Mouse (Mus musculus): ENCODE data around the gene Cd164l2. TPM values are rescaled to one million over a fixed set of nuclear protein-coding genes. Genes with fewer than 3 reads are reported as not detected.

The Cd164l2 gene
- total RNA-seq, 1 experiment from 2014 or later = not detected

- ATAC-seq (replicated peaks; ENCODE audit: insufficient number of reproducible peaks, low FRiP score, low TSS enrichment, poor library complexity, severe bottlenecking) = no peak
Observed at GRCm38 (mm10) chr4:133185893-133186292, 26.0 kb upstream of the Cd164l2 start.

- ATAC-seq (replicated peaks; ENCODE audit: insufficient number of reproducible peaks, low FRiP score, low TSS enrichment, poor library complexity, severe bottlenecking) = no peak; the same call in 1 of the 2 replicates
Observed at GRCm38 (mm10) chr4:133186856-133187255, 25.1 kb upstream of the Cd164l2 start.

- no peak for ATAC-seq (replicated peaks; ENCODE audit: insufficient number of reproducible peaks, low FRiP score, low TSS enrichment, poor library complexity, severe bottlenecking)
Observed at GRCm38 (mm10) chr4:133189396-133189795, 22.5 kb upstream of the Cd164l2 start.

- ATAC-seq (replicated peaks; ENCODE audit: insufficient number of reproducible peaks, low FRiP score, low TSS enrichment, poor library complexity, severe bottlenecking) = no peak
Observed at GRCm38 (mm10) chr4:133194482-133194881, 17.4 kb upstream of the Cd164l2 start.

GRCm38 (mm10) chr4:133195014-133195413 lies 16.9 kb upstream of the Cd164l2 start:
- no peak for ATAC-seq (replicated peaks; ENCODE audit: insufficient number of reproducible peaks, low FRiP score, low TSS enrichment, poor library complexity, severe bottlenecking)

- no peak for ATAC-seq (replicated peaks; ENCODE audit: insufficient number of reproducible peaks, low FRiP score, low TSS enrichment, poor library complexity, severe bottlenecking)
Observed at GRCm38 (mm10) chr4:133196136-133196535, 15.8 kb upstream of the Cd164l2 start.

- no peak for ATAC-seq (replicated peaks; ENCODE audit: insufficient number of reproducible peaks, low FRiP score, low TSS enrichment, poor library complexity, severe bottlenecking)
Observed at GRCm38 (mm10) chr4:133196852-133197251, 15.1 kb upstream of the Cd164l2 start.

- ATAC-seq (replicated peaks; ENCODE audit: insufficient number of reproducible peaks, low FRiP score, low TSS enrichment, poor library complexity, severe bottlenecking) = no peak
Observed at GRCm38 (mm10) chr4:133197355-133197754, 14.6 kb upstream of the Cd164l2 start.

- ATAC-seq (replicated peaks; ENCODE audit: insufficient number of reproducible peaks, low FRiP score, low TSS enrichment, poor library complexity, severe bottlenecking) = no peak
Observed at GRCm38 (mm10) chr4:133197801-133198286, 14.1 kb upstream of the Cd164l2 start.

- ATAC-seq (replicated peaks; ENCODE audit: insufficient number of reproducible peaks, low FRiP score, low TSS enrichment, poor library complexity, severe bottlenecking) = no peak
Observed at GRCm38 (mm10) chr4:133198337-133199180, 13.4 kb upstream of the Cd164l2 start.

GRCm38 (mm10) chr4:133199743-133200142 lies 12.2 kb upstream of the Cd164l2 start:
- ATAC-seq (replicated peaks; ENCODE audit: insufficient number of reproducible peaks, low FRiP score, low TSS enrichment, poor library complexity, severe bottlenecking) = no peak

GRCm38 (mm10) chr4:133200343-133200742 lies 11.6 kb upstream of the Cd164l2 start:
- no peak for ATAC-seq (replicated peaks; ENCODE audit: insufficient number of reproducible peaks, low FRiP score, low TSS enrichment, poor library complexity, severe bottlenecking)

GRCm38 (mm10) chr4:133201006-133201771 lies 10.7 kb upstream of the Cd164l2 start:
- ATAC-seq (replicated peaks; ENCODE audit: insufficient number of reproducible peaks, low FRiP score, low TSS enrichment, poor library complexity, severe bottlenecking) = peak; percentile 51

- ATAC-seq (replicated peaks; ENCODE audit: insufficient number of reproducible peaks, low FRiP score, low TSS enrichment, poor library complexity, severe bottlenecking) = no peak
Observed at GRCm38 (mm10) chr4:133202254-133202653, 9.7 kb upstream of the Cd164l2 start.

- ATAC-seq (replicated peaks; ENCODE audit: insufficient number of reproducible peaks, low FRiP score, low TSS enrichment, poor library complexity, severe bottlenecking) = no peak
Observed at GRCm38 (mm10) chr4:133203591-133203990, 8.3 kb upstream of the Cd164l2 start.

- no peak for ATAC-seq (replicated peaks; ENCODE audit: insufficient number of reproducible peaks, low FRiP score, low TSS enrichment, poor library complexity, severe bottlenecking)
Observed at GRCm38 (mm10) chr4:133204379-133204778, 7.6 kb upstream of the Cd164l2 start.

GRCm38 (mm10) chr4:133209366-133209765 lies 2.6 kb upstream of the Cd164l2 start:
- 0 out of 2 replicates have a peak, but pooled peaks have one; percentile 30 for ATAC-seq (replicated peaks; ENCODE audit: insufficient number of reproducible peaks, low FRiP score, low TSS enrichment, poor library complexity, severe bottlenecking)

- ATAC-seq (replicated peaks; ENCODE audit: insufficient number of reproducible peaks, low FRiP score, low TSS enrichment, poor library complexity, severe bottlenecking) = no peak
Observed at GRCm38 (mm10) chr4:133210023-133210787, 1.7 kb upstream of the Cd164l2 start.

Data from monocyte, adult 5-6 weeks (primary cell).